Mouse (Mus musculus) embryonic fibroblast, embryonic 13.5 days (primary cell): ENCODE results near the gene Bcat2.

ENCODE experiments used
- CTCF ChIP-seq: IDR thresholded peaks from 2 replicates; pipeline ENCODE4 v1.5.1; 2011; ENCODE audit warnings: mild to moderate bottlenecking, control low read depth, low read length, moderate library complexity, borderline replicate concordance; ENCODE audit not compliant: insufficient read depth
- POLR2A ChIP-seq: IDR thresholded peaks from 2 replicates; pipeline ENCODE4 v1.6.1; 2011; ENCODE audit warnings: low read depth, mild to moderate bottlenecking, control low read depth, low read length, moderate library complexity

DNA sequence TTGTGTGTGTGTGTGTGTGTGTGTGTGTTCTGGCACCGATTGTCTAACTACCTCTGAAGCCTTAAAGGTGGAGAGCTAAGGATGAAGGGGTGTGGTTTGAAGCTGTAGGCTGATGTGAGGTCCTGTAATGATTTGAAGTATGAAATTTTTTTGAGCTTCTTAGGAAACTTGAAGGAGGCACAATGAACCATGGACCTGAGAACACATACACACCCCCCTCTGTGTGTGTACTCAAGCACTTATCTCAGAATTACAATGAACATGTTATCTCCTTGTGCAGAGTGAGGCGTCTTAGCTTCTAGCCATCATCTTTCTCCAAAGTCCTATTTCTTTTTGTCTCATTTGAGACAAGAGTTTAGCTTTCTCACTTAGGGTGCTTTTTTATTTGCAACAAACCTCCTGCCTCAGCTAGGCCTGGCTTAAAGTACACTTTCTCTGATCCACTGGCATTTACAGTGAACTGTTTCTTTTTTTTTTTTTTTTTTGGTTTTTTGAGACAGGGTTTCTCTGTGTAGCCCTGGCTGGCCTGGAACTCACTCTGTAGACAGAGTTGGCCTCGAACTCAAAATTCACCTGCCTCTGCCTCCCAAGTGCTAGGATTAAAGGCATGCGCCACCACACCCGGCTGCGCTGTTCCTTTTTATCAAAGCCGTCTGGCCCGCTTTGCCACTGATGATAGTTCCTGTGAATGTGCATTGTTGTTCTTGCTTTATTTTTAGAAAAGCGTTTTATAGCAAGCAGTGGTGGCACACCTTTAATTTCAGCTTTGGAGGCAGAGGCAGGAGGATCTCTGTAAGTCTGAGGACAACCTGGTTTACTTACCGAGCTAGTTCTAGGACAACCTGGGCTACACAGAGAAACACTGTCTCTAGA lies 1.1 kb upstream of the Bcat2 start:
- no peak for TF ChIP-seq CTCF
- TF ChIP-seq POLR2A = no peak
